Mouse (Mus musculus) small intestine, adult 2 months (tissue): ENCODE results near the gene Olfr1135. TPM values are rescaled to one million over a fixed set of nuclear protein-coding genes. Genes with fewer than 3 reads are reported as not detected.

ENCODE experiments used
- H3K27ac ChIP-seq: fragments of 200-500 bp; 2 replicates; pipeline ENCODE4 v1.5.1; 2012; ENCODE audit warnings: low read depth, low read length, control low read depth, inconsistent platforms; ENCODE audit not compliant: insufficient read depth
- H3K27me3 ChIP-seq: fragments of 200-500 bp; 2 replicates; pipeline ENCODE4 v1.6.1; 2012; ENCODE audit warnings: mild to moderate bottlenecking, moderate library complexity, low read length, inconsistent platforms; ENCODE audit not compliant: control insufficient read depth, insufficient read depth
- H3K36me3 ChIP-seq: fragments of 200-500 bp; 2 replicates; pipeline ENCODE4 v1.6.1; 2012; ENCODE audit warnings: mild to moderate bottlenecking, low read length, control low read depth, inconsistent platforms; ENCODE audit not compliant: control insufficient read depth, insufficient read depth
- H3K4me1 ChIP-seq: fragments of 200-500 bp; 2 replicates; pipeline ENCODE4 v1.6.1; 2012; ENCODE audit warnings: low read length, inconsistent platforms, mixed read lengths; ENCODE audit not compliant: control insufficient read depth, insufficient read depth, insufficient read length
- H3K4me3 ChIP-seq: fragments of 200-500 bp; 2 replicates; pipeline ENCODE4 v1.5.1; 2012; ENCODE audit warnings: low read depth, mild to moderate bottlenecking, control low read depth, inconsistent platforms, low read length, moderate library complexity
- CTCF ChIP-seq: fragments of 200-500 bp; IDR thresholded peaks from 2 replicates; pipeline ENCODE4 v1.5.1; 2012; ENCODE audit warnings: low read depth, mild to moderate bottlenecking, control low read depth, inconsistent platforms, low read length, moderate library complexity, mixed read lengths; ENCODE audit not compliant: insufficient replicate concordance, insufficient read length; ENCODE audit errors: extremely low read depth
- POLR2A ChIP-seq: fragments of 200-500 bp; IDR thresholded peaks from 2 replicates; pipeline ENCODE4 v1.6.1; 2012; ENCODE audit warnings: low read depth, mild to moderate bottlenecking, control low read depth, inconsistent platforms, low read length, moderate library complexity
- WGBS: fragments of 180-500 bp; shearing (Covaris S2); methylation state at CpG from one replicate; pipeline ENCODE4 v1.1.7; 2018; 5-methylcytosine and 5-hydroxymethylcytosine counted together
- polyA plus RNA-seq: library from polyadenylated mRNA; depleted of rRNA; stranded (reverse); fragments of >200 nt; gene quantifications from 2 replicates; pipeline ENCODE4 v1.2.3, GENCODE M21; 2012; rRNA removed

The Olfr1135 gene
- not detected in 2 replicates for polyA plus RNA-seq

DNA sequence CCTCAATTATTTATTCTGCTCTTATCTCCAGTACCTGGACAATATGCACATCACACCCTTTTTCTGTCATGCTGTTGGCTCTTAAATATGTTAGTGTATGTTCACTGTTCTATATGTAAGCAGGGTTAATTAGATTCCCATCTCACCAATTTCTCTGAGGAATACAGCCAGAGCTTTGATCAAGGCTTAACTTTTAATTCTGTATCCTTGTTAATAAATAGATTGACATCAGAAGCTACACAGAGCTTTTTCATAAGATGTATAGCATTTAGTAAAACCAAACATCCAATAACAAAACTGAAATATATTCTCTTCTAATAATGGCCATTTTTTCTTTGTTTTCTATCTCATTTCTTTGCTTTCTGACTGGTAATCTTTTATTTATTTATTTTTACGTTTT lies at the start of gene Olfr1135:
Olfr1135 (minus strand) TSS at position 101 of the 400 bp plus-strand sequence.
- WGBS = 12% methylated on average over 1 of the region's 1 CpGs
- Histone ChIP-seq H3K27ac (no peak within 1 kb of the TSS), H3K4me3 (no peak within 1 kb of the TSS), H3K27me3 (no peaks in the 10 kb centered on the region), H3K4me1 (no peaks in the 10 kb centered on the region), H3K36me3 (no peaks in the 10 kb centered on the region)
- TF ChIP-seq POLR2A (no peak), CTCF (no peak)

DNA sequence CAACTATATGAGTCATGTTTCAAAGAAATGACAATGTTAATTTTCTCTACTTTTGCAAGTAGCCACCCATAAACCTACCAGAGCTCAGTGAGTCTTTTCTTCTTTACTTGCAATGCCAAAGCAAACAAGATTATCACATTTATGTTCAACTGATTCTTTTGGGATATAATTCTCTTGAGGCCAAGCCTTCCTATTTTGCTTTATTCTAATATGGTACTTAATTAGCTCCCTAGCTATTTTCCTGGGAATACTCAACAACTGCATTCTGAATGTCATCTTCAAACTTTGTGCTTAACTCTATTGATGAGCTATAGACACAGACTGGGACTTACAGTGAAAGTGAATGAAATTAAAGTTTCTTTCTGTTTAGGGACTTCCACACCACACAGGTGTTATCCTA lies 39.6 kb upstream of the Olfr1135 start, which contains the start of gene Olfr1137:
Olfr1137 (minus strand) TSS at position 101 of the 400 bp plus-strand sequence.
- Histone ChIP-seq H3K4me1 (no peaks in the 10 kb centered on the region), H3K27ac (no peak within 1 kb of the TSS), H3K27me3 (no peaks in the 10 kb centered on the region), H3K36me3 (no peaks in the 10 kb centered on the region), H3K4me3 (no peak within 1 kb of the TSS)
- TF ChIP-seq CTCF (no peak), POLR2A (no peak)

DNA sequence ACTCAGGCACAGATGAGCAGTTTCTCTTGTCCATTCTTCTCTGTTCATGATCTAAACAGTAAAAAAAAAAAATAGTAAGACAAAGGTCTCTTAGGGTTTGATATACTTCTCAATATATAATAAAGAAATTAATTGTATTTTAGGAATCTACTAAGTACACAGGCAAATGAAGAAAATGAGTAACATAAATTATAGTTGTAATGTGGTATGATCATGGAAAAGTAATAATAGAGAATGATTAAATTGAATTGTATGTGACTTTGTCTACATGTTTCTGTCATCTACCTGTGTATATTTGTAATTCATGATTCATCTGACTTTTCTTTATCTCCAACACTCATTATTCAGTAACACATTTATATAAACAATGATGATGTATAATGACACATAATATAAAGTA lies 20.4 kb upstream of the Olfr1135 start, which contains the start of gene Olfr1136:
Olfr1136 (minus strand) TSS at position 101 of the 400 bp plus-strand sequence.
- H3K4me1 ChIP-seq = no peaks in the 10 kb centered on the region

DNA sequence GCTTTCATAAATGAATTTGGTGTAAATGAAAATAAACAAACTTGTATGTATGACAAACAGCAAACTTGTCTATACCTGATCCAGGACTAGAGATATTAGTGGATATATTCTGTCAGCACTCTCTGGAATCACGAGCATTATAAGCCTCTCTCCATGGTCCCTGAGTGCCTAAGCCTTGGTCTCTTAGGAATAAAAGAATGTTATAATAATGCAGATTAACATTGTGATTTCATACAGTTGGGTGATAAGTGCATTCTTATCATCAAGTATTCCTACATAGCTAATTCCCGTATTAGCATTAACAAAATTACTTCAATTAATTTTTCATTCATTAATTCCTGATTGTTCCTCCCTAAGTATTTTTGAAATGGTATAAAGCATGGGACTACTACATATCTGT lies 15.1 kb downstream of the Olfr1135 start, which contains the start of gene Olfr1134:
Olfr1134 (minus strand) TSS at position 101 of the 400 bp plus-strand sequence.
- H3K27ac ChIP-seq = no peak within 1 kb of the TSS
- H3K4me1 ChIP-seq = no peaks in the 10 kb centered on the region
- no peak for TF ChIP-seq CTCF
- TF ChIP-seq POLR2A = no peak
- no peak within 1 kb of the TSS for H3K4me3 ChIP-seq
- H3K27me3 ChIP-seq = no peaks in the 10 kb centered on the region
- no peaks in the 10 kb centered on the region for H3K36me3 ChIP-seq
- WGBS = 76% methylated on average over 2 of the region's 2 CpGs

More for the DNA sequence above, 20.4 kb upstream of the Olfr1135 start, which contains the start of gene Olfr1136:
- no peaks in the 10 kb centered on the region for H3K36me3 ChIP-seq
- no peaks in the 10 kb centered on the region for H3K27me3 ChIP-seq
- TF ChIP-seq CTCF = no peak
- TF ChIP-seq POLR2A = no peak
- no peak within 1 kb of the TSS for H3K4me3 ChIP-seq
- no peak within 1 kb of the TSS for H3K27ac ChIP-seq

DNA sequence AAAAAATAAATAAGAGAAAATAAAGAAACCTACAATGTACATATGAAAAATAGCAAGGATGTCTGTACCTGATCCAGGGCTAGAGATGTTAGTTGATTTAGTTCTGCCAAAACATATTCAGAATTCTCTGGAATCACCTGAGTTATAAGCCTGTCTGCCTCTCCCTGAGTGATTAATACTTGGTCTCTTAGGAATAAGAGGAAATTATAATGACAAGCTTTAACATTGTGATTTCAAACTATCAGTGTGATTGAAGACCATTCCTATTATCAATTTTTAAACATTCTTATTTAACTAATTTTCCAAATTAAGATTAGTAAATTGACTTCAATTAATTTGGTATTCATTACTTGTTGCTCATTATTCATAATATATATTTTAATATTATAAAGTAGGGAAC lies 26.2 kb downstream of the Olfr1135 start, which contains the start of gene Olfr1133:
Olfr1133 (minus strand) TSS at position 101 of the 400 bp plus-strand sequence.
- Histone ChIP-seq H3K4me3 (no peak within 1 kb of the TSS), H3K27ac (no peak within 1 kb of the TSS), H3K4me1 (no peaks in the 10 kb centered on the region), H3K27me3 (no peaks in the 10 kb centered on the region), H3K36me3 (no peaks in the 10 kb centered on the region)
- TF ChIP-seq CTCF (no peak), POLR2A (no peak)

DNA sequence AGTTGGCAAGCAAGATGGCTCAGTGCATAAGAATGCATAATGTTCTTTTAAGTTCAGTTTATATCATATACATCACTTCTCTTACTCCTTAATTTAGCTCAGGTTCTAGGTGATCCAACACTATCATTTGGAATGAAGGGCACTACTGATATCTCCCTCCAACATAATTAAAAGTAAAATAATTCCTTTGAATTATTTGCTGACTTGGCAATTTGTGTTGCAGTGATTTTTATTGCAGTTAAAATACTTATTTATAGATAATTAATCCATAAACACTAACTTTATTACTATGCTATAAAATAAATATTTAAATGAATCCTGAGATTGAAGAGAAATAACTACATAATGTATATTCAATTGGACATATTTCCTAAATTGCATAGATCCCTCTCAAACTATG lies 31.0 kb downstream of the Olfr1135 start:
- no peak overlapping the region for H3K4me3 ChIP-seq
- TF ChIP-seq CTCF (no peak), POLR2A (no peak)
- no peaks in the 10 kb centered on the region for H3K4me1 ChIP-seq
- H3K36me3 ChIP-seq = no peaks in the 10 kb centered on the region
- no peaks in the 10 kb centered on the region for H3K27me3 ChIP-seq
- H3K27ac ChIP-seq = no peak overlapping the region

DNA sequence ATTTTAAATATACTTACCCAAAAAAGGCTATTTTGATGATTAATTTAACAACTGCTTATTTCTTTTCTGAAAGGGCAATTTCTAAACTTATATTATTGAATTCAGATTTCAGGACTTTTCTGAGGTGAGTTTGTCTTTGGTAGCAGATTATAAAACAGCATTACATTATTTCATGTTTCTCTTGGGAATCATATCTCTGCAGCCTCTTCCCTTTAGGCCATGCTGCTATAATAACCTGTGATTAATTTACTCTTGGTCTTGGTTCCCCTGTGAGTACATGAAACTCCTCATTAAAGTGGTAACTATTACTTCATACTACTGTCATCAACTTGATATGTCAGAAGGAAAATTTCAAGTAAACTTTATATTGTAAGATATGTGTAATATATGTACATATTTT lies 36.0 kb downstream of the Olfr1135 start, which contains the start of gene Olfr1132:
Olfr1132 (minus strand) TSS at position 101 of the 400 bp plus-strand sequence.
- H3K36me3 ChIP-seq = no peaks in the 10 kb centered on the region
- TF ChIP-seq CTCF (no peak), POLR2A (no peak)
- no peak within 1 kb of the TSS for H3K27ac ChIP-seq
- no peaks in the 10 kb centered on the region for H3K27me3 ChIP-seq
- H3K4me1 ChIP-seq = no peaks in the 10 kb centered on the region
- no peak within 1 kb of the TSS for H3K4me3 ChIP-seq
